Mouse (Mus musculus) myocyte (in vitro differentiated cells): ENCODE data around the gene Mettl2. TPM values are rescaled to one million over a fixed set of nuclear protein-coding genes. Genes with fewer than 3 reads are reported as not detected.
"Not testable (repeated sequence)": the region's sequence is repeated elsewhere in the genome, so short reads cannot be mapped to it uniquely, and the experiment has no call there.

Experiments used
- H3K27me3 ChIP-seq: one replicate; pipeline ENCODE4 v1.6.1; 2011; ENCODE audit not compliant: control insufficient read depth, insufficient read depth, insufficient read length
- H3K36me3 ChIP-seq: one replicate; pipeline ENCODE4 v1.6.1; 2011; ENCODE audit not compliant: control insufficient read depth, insufficient read depth
- H3K4me2 ChIP-seq: one replicate; pipeline ENCODE4 v1.6.1; 2011; ENCODE audit warnings: low read depth, control low read depth
- H3K4me3 ChIP-seq: one replicate; pipeline ENCODE4 v1.5.1; 2011; ENCODE audit warnings: mild to moderate bottlenecking, control low read depth, moderate library complexity
- H3K79me2 ChIP-seq: one replicate; pipeline ENCODE4 v1.6.1; 2011; ENCODE audit not compliant: control insufficient read depth, insufficient read depth
- H3ac ChIP-seq: one replicate; pipeline ENCODE4 v1.6.1; 2011; ENCODE audit not compliant: control insufficient read depth, insufficient read length
- CEBPB ChIP-seq: IDR thresholded peaks from 2 replicates; pipeline ENCODE4 v1.6.1; 2011; ENCODE audit warnings: mild to moderate bottlenecking, moderate library complexity; ENCODE audit not compliant: poor library complexity, insufficient read depth, severe bottlenecking
- E2F4 ChIP-seq: IDR thresholded peaks from one replicate; pipeline ENCODE4 v1.6.1; 2011; ENCODE audit warnings: mild to moderate bottlenecking, control low read depth, moderate library complexity; ENCODE audit not compliant: insufficient read depth
- MAX ChIP-seq: IDR thresholded peaks from one replicate; pipeline ENCODE4 v1.6.1; 2011; ENCODE audit warnings: low read depth, mild to moderate bottlenecking, control low read depth
- MYOD1 ChIP-seq, 3 experiments: IDR thresholded peaks; one replicate each; pipeline ENCODE4 v1.6.1; 2011; ENCODE audit warnings: control low read depth in 2 of 3, low read depth in 2 of 3, mild to moderate bottlenecking in 2 of 3, moderate library complexity in 1 of 3; ENCODE audit not compliant: insufficient read length in 2 of 3, control insufficient read depth in 1 of 3
- MYOG ChIP-seq, 3 experiments: IDR thresholded peaks; one replicate each; pipeline ENCODE4 v1.6.1; 2011; ENCODE audit warnings: control low read depth in 2 of 3, low read depth in 2 of 3, mild to moderate bottlenecking in 2 of 3; ENCODE audit not compliant: insufficient read length in 2 of 3, control insufficient read depth in 1 of 3, insufficient read depth in 1 of 3
- POLR2A ChIP-seq: IDR thresholded peaks from one replicate; pipeline ENCODE4 v1.6.1; 2011; ENCODE audit warnings: low read depth, mild to moderate bottlenecking, control low read depth, moderate library complexity; ENCODE audit not compliant: insufficient read length
- POLR2AphosphoS2 ChIP-seq: IDR thresholded peaks from one replicate; pipeline ENCODE4 v1.6.1; 2011; ENCODE audit warnings: low read depth, control low read depth; ENCODE audit not compliant: insufficient read length
- REST ChIP-seq: IDR thresholded peaks from one replicate; pipeline ENCODE4 v1.6.1; 2011; ENCODE audit warnings: mild to moderate bottlenecking, control low read depth, moderate library complexity; ENCODE audit not compliant: insufficient read depth, insufficient read length
- SRF ChIP-seq: IDR thresholded peaks from one replicate; pipeline ENCODE4 v1.6.1; 2011; ENCODE audit warnings: low read depth; ENCODE audit not compliant: control insufficient read depth, insufficient read length
- TCF12 ChIP-seq: IDR thresholded peaks from one replicate; pipeline ENCODE4 v1.6.1; 2011; ENCODE audit warnings: mild to moderate bottlenecking, control low read depth; ENCODE audit not compliant: poor library complexity, insufficient read depth, severe bottlenecking
- TCF3 ChIP-seq: IDR thresholded peaks from one replicate; pipeline ENCODE4 v1.6.1; 2011; ENCODE audit warnings: low read depth, control low read depth; ENCODE audit not compliant: insufficient read length
- USF1 ChIP-seq: IDR thresholded peaks from one replicate; pipeline ENCODE4 v1.6.1; 2011; ENCODE audit warnings: low read depth, mild to moderate bottlenecking, control low read depth, moderate library complexity
- polyA plus RNA-seq: library from polyadenylated mRNA; unstranded; fragments of >200 nt; fragmentation: generic; extraction: Trizol; gene quantifications from one replicate; pipeline ENCODE4 v1.2.1, GENCODE M21; 2012; ENCODE audit warnings: missing spikeins

The Mettl2 gene
- polyA plus RNA-seq, 1 experiment: 15.5 TPM

GRCm38 (mm10) chr11:105123986-105124385, 2.2 kb upstream of the Mettl2 start:
- H3K4me3 ChIP-seq: no peak overlapping the region

DNA sequence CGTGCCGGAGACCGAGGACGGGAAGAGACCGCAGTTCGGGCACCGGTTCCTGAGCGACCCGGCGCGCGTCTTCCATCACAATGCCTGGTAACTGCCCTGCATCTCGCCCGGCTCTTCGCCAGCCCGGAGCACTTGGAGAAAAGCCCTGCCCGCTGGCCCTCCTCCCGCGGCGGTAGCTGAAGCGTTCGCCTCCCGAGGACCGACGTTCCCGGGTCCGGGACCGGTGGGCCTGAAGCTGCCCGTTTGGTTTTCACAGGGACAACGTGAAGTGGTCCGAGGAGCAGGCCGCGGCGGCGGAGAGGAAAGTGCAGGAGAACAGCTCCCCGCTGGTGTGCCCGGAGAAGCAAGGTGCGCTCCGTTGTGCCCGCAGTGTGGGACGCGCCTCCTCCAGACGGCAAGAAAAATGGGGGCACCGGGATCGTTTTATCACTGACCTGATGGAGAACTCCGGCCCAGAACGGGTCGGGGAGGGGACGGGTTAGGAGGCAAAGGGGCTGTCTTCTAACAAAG, 350 bp downstream of the Mettl2 start:
- H3K79me2 ChIP-seq: peaks cover 37% of the 10 kb centered on the region
- peak overlapping the region; percentile 11 for H3ac ChIP-seq
- no peaks in the 10 kb centered on the region for H3K27me3 ChIP-seq
- H3K36me3 ChIP-seq: peaks cover 31% of the 10 kb centered on the region
- TF ChIP-seq MAX: no peak
- no peak for TF ChIP-seq MYOG (IDR thresholded peaks at IDR 0.05; ENCODE audit: control insufficient read depth in 1 of 3, insufficient read depth in 1 of 3, insufficient read length in 2 of 3, low read depth in 2 of 3)
- no peak for TF ChIP-seq POLR2AphosphoS2
- no peak for TF ChIP-seq USF1
- no peak for TF ChIP-seq TCF12
- no peak for TF ChIP-seq REST
- no peak for TF ChIP-seq TCF3
- no peak for TF ChIP-seq MYOD1 (IDR thresholded peaks at IDR 0.05; ENCODE audit: control insufficient read depth in 1 of 3, insufficient read length in 2 of 3, low read depth in 2 of 3)
- TF ChIP-seq E2F4: no peak
- no peak for TF ChIP-seq SRF
- no peak for TF ChIP-seq CEBPB
- TF ChIP-seq POLR2A: no peak
- peak overlapping the region; percentile 87 for H3K4me2 ChIP-seq
- peak overlapping the region; percentile 96 for H3K4me3 ChIP-seq

More at GRCm38 (mm10) chr11:105123986-105124385, 2.2 kb upstream of the Mettl2 start:
- no peaks in the 10 kb centered on the region for H3K27me3 ChIP-seq
- peaks cover 5% of the 10 kb centered on the region for H3K36me3 ChIP-seq
- TF ChIP-seq MAX (no peak), MYOD1 (IDR thresholded peaks at IDR 0.05; ENCODE audit: control insufficient read depth in 1 of 3, insufficient read length in 2 of 3, low read depth in 2 of 3) (no peak), MYOG (IDR thresholded peaks at IDR 0.05; ENCODE audit: control insufficient read depth in 1 of 3, insufficient read depth in 1 of 3, insufficient read length in 2 of 3, low read depth in 2 of 3) (no peak), POLR2A (no peak), TCF12 (no peak), USF1 (no peak)
- H3K4me2 ChIP-seq: no peak overlapping the region
- H3K79me2 ChIP-seq: peaks cover 26% of the 10 kb centered on the region
- H3ac ChIP-seq: no peak overlapping the region

GRCm38 (mm10) chr11:105135692-105136091, 9.5 kb downstream of the Mettl2 start:
- Histone ChIP-seq H3K79me2 (no peaks in the 10 kb centered on the region), H3K4me2 (no peak overlapping the region), H3K27me3 (no peaks in the 10 kb centered on the region), H3K36me3 (peaks cover 75% of the 10 kb centered on the region), H3ac (no peak overlapping the region), H3K4me3 (no peak overlapping the region)
- TF ChIP-seq POLR2AphosphoS2 (no peak), TCF12 (no peak), CEBPB (no peak), POLR2A (no peak), E2F4 (no peak), REST (no peak), USF1 (no peak), MYOG (IDR thresholded peaks at IDR 0.05; ENCODE audit: control insufficient read depth in 1 of 3, insufficient read depth in 1 of 3, insufficient read length in 2 of 3, low read depth in 2 of 3) (no peak), MYOD1 (IDR thresholded peaks at IDR 0.05; ENCODE audit: control insufficient read depth in 1 of 3, insufficient read length in 2 of 3, low read depth in 2 of 3) (no peak)

DNA sequence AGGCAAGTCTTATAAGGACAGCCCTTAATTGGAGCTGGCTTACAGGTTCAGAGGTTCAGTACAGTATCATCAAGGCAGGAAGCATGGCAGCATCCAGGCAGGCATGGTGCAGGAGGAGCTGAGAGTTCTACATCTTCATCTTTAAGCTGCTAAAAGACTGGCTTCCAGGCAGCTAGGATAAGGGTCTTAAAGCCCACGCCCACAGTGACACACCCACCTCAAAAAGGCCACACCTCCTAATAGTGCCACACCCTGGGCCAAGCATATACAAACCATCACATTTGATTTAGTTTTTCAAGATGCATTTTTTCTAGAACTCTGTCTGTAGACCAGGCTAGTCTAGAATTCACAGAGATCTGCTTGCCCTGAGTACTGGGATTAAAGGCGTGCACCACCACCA, 11.0 kb downstream of the Mettl2 start:
- H3K4me3 ChIP-seq, H3K27me3 ChIP-seq, H3K4me2 ChIP-seq, H3K79me2 ChIP-seq, H3ac ChIP-seq: not testable (repeated sequence)
- peaks cover 67% of the 10 kb centered on the region for H3K36me3 ChIP-seq

GRCm38 (mm10) chr11:105140512-105140911, 14.3 kb downstream of the Mettl2 start:
- H3K79me2 ChIP-seq, H3ac ChIP-seq, H3K4me2 ChIP-seq, H3K27me3 ChIP-seq, H3K4me3 ChIP-seq: not testable (repeated sequence)
- peaks cover 40% of the 10 kb centered on the region for H3K36me3 ChIP-seq

GRCm38 (mm10) chr11:105141115-105141514, 14.9 kb downstream of the Mettl2 start:
- Histone ChIP-seq H3K36me3 (peaks cover 39% of the 10 kb centered on the region), H3K4me3 (no peak overlapping the region), H3K79me2 (no peaks in the 10 kb centered on the region), H3ac (no peak overlapping the region), H3K4me2 (no peak overlapping the region), H3K27me3 (no peaks in the 10 kb centered on the region)
- TF ChIP-seq MYOG (IDR thresholded peaks at IDR 0.05; ENCODE audit: control insufficient read depth in 1 of 3, insufficient read depth in 1 of 3, insufficient read length in 2 of 3, low read depth in 2 of 3) (no peak), MAX (no peak), POLR2A (no peak), MYOD1 (IDR thresholded peaks at IDR 0.05; ENCODE audit: control insufficient read depth in 1 of 3, insufficient read length in 2 of 3, low read depth in 2 of 3) (no peak), REST (no peak), SRF (no peak), USF1 (no peak)
